Mouse (Mus musculus) lung, adult 2 months (tissue): ENCODE data around the gene Gan.

ENCODE experiments used
- CTCF ChIP-seq: fragments of 200-500 bp; IDR thresholded peaks from 2 replicates; pipeline ENCODE4 v1.5.1; 2011; ENCODE audit warnings: mild to moderate bottlenecking, low read length, control low read depth; ENCODE audit not compliant: insufficient read depth
- POLR2A ChIP-seq: fragments of 200-500 bp; IDR thresholded peaks from 2 replicates; pipeline ENCODE4 v1.6.1; 2011; ENCODE audit warnings: low read depth, mild to moderate bottlenecking, control low read depth, low read length, borderline replicate concordance; ENCODE audit errors: extremely low read depth

- TF ChIP-seq POLR2A: no peak
- no peak for TF ChIP-seq CTCF
Observed at GRCm38 (mm10) chr8:117137357-117137756, 20.6 kb upstream of the Gan start.
